Mouse (Mus musculus): ENCODE results near the gene Gm45711.
A peak's percentile ranks its signal among the peaks of the same experiment; 100 is the strongest.
"Not testable (repeated sequence)": the region's sequence is repeated elsewhere in the genome, so short reads cannot be mapped to it uniquely, and the experiment has no call there.

Gm45711 gene

DNA sequence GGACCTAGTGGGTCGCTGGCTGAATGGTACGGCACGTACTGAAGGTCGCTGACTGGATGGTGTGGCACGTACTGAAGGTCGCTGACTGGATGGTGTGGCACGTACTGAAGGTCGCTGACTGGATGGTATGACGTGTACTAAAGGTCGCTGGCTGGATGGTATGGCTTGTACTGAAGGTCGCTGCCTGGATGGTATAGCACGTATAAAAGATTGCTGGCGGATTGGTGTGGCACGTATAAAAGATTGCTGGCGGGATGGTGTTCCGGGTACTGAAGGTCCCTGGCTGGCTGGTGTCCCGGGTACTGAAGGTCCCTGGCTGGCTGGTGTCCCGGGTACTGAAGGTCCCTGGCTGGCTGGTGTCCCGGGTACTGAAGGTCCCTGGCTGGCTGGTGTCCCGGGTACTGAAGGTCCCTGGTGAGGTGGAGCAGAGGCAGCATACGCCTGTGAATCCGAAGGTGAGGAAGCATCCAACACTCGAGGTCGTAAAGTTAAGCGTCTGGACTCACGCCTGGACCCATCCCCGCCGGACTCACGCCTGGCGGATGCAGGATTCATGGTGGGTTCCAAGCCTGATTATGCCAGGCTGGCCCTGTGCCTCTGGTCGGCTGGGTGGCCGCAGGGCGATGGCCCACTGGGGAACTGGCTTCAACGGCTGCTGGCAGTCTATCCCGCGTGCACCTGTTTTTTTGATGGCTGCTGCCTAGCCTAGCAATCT lies at the start of gene Gm45711, which contains the start of gene Cmtm1:
Gene Gm45711 (minus strand): TSS at position 641 of the 715 bp plus-strand sequence.
Gene Cmtm1 (minus strand): TSS at position 705 of the 715 bp plus-strand sequence.
- not testable (repeated sequence) for DNase-seq (ENCODE audit: inconsistent ontology term)

DNA sequence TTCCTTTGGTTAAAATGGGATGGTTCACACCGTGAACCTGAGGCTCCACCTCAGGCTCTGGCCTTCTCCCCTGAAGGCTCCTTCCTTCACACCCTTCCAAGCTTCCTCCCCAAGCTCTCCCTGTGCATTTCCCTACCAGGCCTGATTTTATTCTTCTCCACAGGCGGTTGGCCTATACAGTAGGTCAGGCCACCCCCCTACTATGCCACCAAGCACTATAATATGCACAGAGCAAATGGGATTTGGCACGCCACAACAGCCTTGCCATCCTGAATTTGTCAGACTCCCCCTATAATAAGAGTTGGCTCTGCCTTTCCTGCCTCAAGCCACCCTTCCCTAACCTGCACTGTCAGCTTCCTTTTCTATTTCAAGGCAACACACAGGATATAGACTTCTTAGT lies 48.8 kb upstream of the Gm45711 start:
- DNase-seq (ENCODE audit: inconsistent ontology term), result no peak

DNA sequence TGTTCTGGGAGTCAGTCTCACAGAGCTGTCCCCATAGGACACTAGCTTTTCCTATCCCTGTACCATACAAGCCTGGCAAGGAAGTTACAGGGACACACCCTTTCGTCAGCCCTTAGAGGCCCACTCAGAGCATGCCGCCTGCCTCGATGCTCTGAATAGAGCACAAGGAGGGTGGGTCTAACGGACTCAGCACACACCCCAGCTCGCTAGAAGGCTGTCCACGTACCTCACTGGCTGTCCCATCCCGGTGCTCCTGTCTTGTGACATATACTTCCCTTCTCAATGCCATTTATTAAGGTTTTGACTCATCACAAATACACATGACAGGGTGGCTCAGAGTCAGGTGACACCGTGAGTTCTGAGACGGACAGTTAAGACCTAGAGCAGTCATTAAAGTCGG lies 44.6 kb upstream of the Gm45711 start:
- DNase-seq (ENCODE audit: inconsistent ontology term), result no peak

DNA sequence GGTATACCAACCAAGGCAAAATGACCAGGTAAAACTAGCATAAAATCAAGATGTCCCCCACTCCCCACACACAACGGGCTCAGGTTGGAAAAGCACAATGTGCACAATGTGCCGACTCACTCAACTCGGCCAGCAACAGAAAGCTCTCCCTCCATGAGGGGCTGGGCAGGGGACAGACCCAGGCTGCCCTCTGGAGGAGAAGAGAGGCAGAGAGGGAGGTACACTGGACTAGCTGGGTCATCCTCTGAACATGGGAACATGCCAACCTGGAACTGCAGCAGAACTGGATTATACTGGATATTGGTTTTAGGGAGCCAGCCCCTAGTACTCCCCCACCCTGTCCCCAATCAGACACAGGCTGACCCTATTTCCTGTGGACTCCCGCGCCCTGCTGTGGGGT lies 43.3 kb upstream of the Gm45711 start:
- DNase-seq (ENCODE audit: inconsistent ontology term), result no peak

DNA sequence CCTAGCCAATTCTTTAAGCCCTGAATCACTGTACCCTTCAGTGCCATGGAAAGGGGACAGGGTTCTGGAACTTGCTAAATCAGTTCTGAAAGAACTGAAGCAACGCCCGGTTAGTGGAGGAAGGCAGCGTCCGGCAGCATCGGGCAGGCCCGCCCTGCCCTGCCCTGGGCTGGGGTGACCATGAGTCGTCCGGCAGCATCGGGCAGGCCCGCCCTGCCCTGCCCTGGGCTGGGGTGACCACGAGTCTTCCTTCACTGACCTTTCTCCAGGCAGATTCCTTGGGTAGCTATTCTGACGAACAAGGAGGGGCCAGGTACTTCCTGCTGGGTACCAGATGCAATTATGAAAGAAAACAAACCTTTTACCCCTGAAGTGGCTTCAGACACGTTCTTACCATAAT lies 40.2 kb upstream of the Gm45711 start:
- no peak for DNase-seq (ENCODE audit: inconsistent ontology term)

DNA sequence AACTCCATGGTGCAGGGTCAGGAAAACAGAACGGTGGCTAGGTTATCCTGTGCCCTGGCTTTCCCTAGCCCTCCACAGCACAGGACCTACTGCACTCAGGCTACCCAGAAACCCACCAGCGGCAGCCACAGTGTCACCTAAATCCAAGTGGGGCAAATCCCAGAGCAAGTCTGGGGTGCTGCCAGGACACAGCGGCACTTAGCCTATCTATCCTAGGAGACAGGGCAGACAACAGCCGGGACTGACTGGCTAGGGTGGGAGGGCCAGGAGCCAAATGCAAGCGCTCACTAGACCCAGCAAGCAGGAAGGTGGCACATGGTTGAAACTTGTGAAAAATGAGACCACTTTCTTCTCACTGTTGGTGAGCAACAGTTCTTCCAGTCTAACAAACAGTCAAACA lies 39.1 kb upstream of the Gm45711 start:
- no peak for DNase-seq (ENCODE audit: inconsistent ontology term)

DNA sequence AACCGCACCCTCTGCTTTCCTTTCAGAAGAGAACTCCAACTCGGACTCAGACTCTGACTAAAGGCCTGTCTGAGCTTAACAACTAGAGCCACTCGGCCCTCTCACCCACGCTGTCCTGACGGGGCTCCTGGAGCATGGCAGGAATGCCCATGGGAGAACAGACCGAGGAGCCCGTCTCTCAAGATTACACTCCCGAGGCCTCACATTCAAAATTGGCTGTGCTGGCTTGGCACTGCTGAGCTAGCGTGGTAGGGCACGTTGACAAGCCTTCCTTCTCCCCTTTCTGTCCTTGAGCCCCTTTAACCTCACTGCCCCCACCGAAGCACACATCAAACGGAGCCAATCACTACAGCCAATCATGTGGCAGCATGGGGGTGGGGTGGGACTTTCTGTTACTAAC lies 36.8 kb upstream of the Gm45711 start:
- DNase-seq (ENCODE audit: inconsistent ontology term), result no peak

DNA sequence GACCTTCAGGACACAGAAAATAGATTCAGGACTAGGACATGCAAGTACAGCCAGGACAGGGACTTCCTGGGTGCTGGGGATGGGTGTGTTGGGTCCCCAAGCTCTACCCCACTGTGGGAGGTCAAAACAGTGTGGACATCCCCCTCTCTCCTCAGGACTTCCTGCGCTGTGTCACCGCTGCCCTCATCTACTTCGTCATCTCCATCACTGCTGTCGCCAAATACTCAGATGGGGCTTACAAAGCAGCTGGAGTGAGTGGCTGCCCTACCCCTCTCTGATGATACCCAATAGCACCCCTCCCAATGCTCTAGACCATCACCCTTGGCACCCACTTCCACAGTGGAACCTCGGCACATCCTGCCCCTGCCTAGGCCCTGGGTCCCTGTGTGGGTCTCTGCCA lies 34.7 kb upstream of the Gm45711 start:
- no peak for DNase-seq (ENCODE audit: inconsistent ontology term)

DNA sequence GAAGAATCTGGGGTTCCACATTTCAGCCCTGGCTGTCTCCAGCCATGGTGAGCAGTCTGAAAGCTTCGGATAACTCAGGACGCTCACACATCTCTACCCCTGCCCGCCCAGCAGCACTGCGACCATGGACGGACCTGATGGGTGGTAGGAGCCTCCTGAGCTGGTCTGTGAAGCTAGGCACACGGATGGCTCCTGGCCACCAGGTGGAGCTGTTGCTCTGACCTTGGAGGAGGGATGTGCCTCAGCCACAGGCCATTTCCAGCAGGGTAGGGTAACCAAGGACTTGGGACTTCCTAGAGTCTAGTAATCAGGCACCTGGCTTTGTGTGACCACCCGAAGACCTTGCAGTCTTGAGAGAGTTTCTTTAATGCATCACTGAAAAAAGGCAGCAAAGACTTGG lies 34.1 kb upstream of the Gm45711 start:
- peak; percentile 83 for DNase-seq (ENCODE audit: inconsistent ontology term)

DNA sequence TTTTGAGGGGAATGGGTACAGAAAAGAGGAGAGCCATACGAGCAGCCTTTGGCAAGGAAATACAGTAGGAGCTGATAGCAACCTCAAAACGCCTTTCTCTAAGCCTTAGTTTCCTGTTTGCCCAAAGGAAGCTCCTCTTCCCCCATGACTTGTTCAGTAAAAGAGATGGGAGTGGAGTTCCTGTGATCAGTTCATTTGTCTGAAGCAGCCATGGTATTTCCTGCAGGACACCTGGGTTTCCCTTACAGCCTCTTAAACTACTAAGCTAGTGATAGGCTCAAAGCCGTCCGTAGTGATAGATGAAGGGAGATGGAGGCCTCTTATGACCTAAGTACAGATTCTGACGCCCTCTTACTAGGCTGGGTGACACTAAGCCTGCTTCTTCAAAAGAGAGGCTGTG lies 32.5 kb upstream of the Gm45711 start:
- DNase-seq (ENCODE audit: inconsistent ontology term), result no peak

DNA sequence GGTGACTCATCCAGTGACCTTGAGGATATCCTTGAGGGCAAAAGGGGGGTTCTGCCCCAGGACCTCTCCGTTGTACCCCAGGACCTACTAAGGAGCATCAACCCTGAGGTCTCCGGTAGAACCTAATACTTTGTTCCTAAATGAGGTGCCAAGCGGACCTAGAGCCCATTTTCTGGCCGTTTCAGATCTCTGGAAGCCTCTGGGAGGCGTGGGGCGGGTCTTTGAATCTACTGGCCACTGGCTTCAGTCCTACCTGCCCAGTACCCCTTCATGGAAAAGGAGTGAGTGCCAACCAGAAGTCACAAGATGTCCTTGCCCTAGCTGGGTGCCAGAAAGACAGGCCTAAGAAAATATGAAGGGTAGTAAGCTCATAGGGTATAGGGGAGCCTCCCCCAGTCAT lies 31.8 kb upstream of the Gm45711 start:
- DNase-seq (ENCODE audit: inconsistent ontology term), result no peak

DNA sequence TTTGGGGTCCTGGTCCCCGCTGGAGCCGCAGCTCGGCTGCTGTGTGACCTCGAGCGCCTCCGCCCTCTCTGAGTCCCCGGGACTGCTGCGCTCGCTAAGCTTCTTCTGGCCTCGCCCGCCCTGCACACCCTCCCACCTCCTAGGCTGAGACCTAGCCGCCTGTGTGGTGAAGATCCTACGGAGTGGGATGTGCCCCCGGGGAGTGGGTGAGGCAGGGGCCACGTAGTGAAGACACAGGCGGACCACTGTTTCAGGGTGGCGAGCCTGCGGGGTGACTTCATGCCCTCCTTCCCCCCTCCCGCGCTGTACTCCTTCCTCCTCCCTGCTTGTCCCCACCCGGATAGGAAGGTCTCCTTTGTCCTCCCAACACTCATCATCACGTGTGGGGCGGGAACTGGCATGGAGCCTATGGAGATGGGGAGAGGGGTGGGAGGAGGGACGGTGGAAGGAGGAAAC lies 31.3 kb upstream of the Gm45711 start:
- DNase-seq (ENCODE audit: inconsistent ontology term), result peak; percentile 96

DNA sequence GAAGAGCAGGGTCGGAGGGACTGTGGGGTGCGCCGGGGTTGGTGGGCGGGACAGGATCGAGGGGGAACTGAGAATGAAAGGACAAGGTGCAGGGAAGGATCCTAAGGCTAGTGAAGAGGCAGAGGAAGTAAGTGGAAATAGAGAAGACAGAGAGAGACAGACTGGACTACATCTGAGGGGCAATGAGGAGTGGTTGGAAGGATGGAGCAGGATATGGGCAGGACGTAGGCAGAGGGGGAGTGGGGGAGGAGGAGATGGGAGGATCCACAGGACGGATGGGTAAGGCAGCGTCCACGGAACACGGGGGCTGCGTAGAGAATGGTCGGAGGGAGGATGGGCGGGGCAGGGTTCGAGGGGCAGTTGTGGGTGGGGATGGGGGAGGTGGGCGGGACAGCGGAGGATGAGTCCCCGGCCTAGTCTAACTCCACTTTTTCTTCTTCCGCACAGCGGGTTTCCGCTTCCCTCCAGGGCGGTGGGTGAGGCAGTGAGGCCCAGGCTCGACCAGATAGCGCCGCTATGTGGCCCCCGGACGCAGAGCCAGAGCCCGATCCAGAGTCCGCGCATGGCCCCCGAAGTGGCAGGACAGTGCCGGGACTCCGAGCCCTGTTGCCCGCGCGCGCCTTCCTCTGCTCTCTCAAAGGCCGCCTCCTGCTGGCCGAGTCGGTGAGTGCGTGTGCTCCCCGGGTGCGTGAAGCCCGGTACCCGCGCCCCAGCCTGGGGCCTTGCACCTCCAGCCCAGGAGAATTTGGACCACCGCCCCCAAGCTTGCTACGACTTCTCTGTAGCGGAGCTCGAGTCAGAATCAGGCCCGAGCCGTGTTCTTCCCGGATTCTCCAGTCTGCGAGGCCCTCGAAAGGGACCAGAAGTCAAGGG lies 30.6 kb upstream of the Gm45711 start:
- peak; percentile 89 for DNase-seq (ENCODE audit: inconsistent ontology term)

DNA sequence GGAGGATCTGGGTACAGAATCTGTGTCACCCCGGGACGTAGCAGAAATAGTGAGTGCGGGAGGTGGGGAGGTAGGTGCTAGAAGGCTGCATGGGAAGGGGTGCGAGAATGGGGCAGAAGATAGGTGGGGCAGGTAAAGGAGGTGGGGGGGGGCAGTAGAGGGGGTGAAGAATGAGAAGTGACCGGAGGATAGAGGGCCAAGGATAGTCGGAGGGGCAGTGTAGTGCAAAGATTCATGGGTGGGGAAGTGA lies 30.0 kb upstream of the Gm45711 start:
- no peak for DNase-seq (ENCODE audit: inconsistent ontology term)

DNA sequence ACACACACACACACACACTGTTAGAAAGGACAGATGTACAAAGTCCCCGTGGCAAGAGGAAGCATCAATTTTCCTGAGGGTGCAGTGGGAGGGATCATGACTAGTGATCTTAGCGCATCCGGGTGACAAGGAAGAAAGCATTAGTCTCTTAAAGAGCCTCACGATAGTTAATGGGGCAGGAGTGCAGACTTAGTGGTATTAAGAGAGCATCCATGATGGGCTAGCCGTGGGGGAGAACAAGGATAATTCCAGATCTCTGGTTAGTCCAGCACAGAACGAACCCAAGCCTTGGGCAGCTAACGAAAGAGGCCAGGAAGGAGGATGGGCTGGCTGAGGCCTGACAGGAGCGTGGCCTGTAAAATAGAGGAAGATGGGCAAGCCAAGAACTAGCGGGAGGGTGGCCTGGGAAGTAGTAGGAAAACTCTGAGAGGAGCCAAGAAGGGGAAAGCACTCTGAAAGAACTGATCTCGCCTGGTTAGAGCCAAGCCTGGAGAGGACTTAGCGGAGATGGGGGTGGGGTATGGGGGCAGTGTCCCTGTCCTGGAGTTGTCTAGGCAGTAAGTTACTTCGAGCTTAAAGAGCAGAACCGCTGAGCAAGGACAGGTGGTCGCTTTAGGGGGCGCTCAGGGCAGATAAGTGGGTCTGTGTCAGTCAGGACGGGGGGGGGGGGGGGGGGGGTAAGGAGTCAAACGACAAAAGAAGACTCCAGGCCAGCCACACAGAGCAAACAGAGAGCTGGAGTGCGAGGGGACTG lies 29.5 kb upstream of the Gm45711 start, which contains the start of gene Cmtm3:
Gene Cmtm3 (plus strand): TSS at position 182 of the 754 bp plus-strand sequence.
- DNase-seq (ENCODE audit: inconsistent ontology term), result peak; percentile 24

DNA sequence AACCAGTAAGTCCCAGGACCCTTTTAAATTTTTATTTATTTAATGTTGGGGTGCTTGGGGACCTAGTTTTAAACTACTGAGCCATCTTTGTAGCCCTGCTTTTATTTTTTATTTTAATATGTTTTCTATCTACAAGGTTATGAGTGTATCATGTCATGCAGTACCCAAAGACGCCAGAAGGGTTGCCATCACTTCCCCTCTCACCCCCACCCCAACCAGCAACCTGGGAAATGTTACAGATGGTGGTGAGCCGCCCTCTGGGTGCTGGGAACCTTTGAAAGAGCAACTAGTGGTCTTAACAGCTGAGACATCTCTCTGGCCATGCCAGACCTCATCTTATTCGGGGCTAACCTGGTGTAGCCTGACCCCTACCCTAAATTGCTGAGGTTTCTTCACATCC lies 28.0 kb upstream of the Gm45711 start:
- no peak for DNase-seq (ENCODE audit: inconsistent ontology term)

DNA sequence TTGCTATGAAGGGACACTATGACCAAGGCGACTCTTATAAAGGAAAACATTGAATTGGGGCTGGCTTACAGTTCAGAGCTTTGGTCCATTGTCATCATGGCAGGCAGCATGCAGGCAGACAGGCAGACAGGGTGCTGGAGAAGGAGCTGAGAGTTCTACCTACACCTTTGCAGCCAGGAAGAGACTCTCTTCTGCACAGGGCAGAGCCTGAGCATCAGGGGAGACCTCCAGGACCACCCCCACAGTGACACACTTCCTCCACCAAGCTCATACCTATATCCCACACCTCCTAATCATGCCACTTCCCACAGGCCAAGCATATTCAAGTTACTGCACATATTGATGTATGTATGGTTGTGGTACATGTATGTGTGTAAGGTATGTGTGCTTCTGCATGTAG lies 26.9 kb upstream of the Gm45711 start:
- no peak for DNase-seq (ENCODE audit: inconsistent ontology term)

DNA sequence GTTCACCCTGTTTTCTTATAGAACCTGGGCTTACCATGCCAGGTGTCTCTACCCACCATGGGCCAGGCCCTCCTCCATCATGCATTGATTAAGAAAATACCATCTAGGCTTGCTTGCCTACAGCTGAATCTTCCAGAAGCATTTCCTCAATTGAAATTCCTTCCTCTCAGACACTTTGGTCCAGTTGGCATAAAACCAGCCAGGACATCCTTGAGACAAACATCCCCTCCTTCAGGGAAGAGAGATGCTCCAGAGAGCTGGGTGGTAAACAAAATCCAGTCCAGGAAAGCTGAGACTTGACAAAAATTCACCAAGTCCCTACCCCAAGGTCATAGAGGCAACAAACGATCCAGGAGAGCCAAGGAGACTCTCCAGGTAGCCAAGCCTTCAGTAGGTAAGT lies 24.3 kb upstream of the Gm45711 start:
- no peak for DNase-seq (ENCODE audit: inconsistent ontology term)

DNA sequence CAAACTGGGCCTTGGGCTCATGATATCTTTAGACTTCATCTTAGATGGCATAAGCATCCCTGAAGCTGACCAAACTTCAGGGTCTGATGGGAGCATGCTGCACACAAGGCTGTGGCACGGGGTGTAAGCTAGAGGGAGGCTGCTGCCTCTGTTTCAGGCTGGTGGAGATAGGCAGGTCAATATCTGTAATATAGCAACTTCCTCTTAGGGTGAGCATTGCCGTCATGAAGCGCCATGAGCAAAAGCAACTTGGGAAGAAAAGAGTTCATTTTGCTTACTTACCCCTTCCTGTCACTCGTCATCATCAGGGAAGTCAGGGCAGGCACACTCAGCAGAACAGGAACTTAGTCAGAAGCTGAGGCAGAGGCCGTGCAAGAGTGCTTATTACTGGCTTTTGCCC lies 23.9 kb upstream of the Gm45711 start:
- no peak for DNase-seq (ENCODE audit: inconsistent ontology term)

DNA sequence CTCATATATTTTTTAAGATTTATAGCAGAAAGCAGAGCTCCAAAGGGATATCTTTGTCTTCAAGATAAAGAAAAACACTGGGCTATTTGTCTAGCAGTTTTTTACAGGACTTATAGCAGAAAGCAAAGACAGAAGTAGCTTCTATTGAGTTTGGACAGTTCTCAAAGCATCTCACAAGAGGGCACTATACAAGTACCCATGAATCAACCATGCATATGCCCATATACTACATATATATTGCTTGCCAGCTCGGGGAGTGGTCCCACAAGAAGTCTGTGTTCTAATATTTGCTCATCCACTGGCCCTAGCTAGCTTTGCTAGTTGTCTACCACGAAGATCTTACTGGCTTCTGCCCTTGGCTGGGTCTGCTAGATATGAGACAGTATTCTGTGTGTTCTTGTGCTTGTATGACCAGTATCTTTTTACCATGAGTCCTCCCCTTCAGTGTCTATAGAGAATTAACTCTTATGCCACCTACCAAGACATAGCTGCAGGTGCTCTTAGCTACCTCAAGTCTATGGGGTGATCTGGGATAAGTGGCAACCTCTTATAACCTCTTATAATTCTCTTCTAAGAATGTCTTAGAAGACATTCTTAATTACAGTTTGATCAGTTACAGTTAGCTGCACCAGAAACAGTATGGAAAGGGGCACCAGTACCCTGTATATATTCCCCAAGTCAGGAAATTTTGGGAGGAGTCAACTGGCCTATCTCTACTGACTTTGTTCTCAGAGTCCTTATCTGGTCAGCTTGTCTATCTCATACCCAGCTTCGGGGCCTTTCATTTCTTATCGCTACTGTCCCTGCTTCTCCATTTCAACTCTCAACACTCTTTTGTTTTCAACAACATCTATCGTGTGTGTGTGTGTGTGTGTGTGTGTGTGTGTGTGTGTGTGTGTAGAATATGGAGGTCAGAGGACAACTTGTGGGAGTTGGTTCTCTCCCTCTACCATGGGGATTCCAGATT lies 23.1 kb upstream of the Gm45711 start:
- DNase-seq (ENCODE audit: inconsistent ontology term), result no peak

DNA sequence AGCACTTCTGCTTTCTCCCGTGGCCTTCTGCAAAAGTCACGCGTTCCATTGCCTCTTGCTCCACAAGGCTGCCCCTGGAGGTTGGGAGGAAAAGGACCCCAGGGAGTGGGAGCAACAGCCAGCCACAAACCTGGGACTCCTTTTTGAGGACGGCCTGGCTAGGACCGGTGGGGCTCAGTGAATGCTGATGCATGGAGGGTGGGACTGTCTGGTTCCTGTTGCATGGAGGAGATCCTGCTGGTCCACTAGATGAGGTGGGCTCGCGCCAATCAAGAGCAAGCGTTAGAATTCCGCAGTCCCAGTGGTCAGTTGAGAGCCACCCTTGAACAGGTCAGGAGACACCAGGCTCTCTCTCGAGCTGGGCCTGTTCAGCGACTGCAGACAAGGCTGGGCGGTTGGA lies 12.0 kb upstream of the Gm45711 start, which contains the start of gene Cmtm2b:
Gene Cmtm2b (plus strand): TSS at position 301 of the 400 bp plus-strand sequence.
- not testable (repeated sequence) for DNase-seq (ENCODE audit: inconsistent ontology term)
